Mouse (Mus musculus): ENCODE data around the gene Ms4a10. TPM values are rescaled to one million over a fixed set of nuclear protein-coding genes. Genes with fewer than 3 reads are reported as not detected.

The Ms4a10 gene
- total RNA-seq (2022), result 10 to 100 TPM in 2 of 4 experiments, 1 to 10 TPM in 1, not detected in 1; 1.1 to 60.0 (median 24.4) TPM

DNA sequence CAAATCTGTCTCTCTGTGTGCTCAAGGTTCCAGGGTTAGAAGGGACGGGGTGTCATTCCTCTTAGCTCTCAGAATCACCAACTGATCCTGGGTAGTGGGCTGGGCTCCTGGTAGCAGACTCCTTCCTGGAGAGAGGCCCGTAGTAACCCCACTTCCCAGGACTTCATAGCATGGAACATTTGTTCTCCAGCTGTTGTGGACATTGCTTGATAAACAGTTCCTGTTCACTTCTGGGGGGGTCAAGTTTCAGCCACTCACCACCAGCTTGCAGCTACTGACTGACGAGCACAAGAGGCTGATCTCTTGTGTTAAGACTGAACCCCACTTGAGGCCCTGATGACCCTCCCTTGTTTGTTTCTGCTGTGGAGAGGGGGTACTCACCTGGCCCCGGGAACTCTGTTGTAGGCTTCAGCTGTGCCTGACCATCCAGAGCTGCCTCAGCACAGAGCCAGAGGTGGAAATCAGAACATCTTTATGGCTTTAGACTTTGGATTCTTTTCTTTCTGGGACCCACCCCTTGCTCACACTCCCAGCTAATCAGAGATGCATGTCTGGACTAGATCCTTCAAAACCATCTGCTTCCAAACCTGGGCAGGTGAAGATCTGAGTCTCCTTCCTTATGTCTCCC lies at the start of gene Ms4a10:
TSS of gene Ms4a10 (minus strand) at position 433 of the 628 bp plus-strand sequence.
- no peak for DNase-seq

DNA sequence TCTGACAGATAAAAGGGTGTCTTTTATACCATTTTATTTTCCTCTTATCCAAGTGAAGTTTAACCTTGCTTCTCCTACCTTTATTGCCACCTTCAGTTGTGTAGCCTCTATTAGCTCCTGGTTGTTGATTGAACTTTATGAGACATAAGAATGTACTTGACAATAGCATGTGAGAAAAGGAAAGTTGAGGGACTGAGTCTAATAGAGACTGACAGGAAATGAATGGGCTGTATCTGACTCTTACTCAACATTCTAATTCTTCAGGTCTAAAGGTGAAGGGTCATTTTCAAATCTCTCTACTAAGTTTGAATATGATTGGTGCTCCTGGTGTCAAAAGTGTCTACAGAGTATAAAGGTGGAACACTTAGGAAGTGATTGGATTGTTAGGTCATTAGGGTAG lies 47.9 kb upstream of the Ms4a10 start:
- no peak for DNase-seq

DNA sequence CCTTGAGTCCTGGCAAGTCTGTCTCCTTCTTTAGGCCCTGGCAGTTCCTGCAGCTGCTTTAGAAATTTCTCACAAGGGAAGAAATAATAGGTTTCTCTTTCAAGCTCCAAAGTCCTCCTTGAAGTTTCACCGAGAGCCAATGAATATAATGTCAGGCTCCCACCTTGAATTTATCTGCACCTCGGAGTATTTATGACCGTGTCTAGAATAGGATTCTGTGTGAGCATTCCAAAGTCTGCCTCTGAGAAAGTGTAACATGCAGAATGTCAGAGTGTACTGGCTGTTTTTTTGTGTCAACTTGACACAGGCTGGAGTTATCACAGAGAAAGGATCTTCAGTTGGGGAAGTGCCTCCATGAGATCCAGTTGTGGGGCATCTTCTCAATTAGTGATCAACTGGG lies 43.4 kb upstream of the Ms4a10 start, which contains the start of gene Ms4a18:
TSS of gene Ms4a18 (minus strand) at position 141 of the 400 bp plus-strand sequence.
- DNase-seq, result no peak

DNA sequence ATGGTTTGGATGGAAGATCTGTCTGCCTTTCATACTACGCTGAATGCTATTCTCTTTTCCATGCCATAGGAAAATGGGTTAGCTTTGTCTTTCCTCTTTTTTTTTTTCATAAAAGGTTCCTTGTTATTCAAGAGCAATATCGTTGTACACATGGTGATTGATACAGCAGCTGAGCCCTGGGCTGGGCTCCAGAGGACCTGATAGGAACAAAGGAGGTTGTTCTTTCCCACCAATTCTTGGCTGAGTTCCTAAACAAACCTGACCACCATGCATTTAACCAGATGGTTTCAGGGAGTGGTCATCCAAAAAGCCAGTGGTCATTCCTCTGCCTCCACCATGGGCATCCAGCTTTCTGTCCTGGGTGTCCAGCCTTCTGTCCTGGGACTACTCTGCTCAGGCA lies 42.8 kb upstream of the Ms4a10 start:
- no peak for DNase-seq

- no peak for DNase-seq
These were observed 41.5 kb upstream of the Ms4a10 start for GRCm38 (mm10) chr19:11015998-11016397.

DNA sequence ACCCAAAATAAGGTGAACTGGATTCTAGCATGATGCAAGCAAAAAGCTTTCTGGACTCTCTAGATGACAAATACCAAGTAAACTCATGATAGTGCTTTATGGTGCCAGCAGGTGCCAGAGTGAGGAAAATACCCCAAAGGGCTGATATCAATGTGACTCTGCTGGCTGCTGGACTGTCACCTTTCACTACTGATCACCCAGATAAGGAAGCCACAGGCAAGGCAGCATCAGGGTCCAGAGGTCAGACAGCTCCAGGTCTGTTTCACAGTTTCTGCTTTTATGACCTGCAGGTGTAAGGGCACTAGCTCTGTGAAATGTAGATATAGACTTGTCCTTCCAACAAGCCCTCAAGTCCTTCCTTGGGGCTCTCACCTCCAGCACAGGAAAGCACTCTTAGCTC lies 41.0 kb upstream of the Ms4a10 start:
- no peak for DNase-seq

- no peak for DNase-seq
These were observed 18.7 kb upstream of the Ms4a10 start, which contains the start of gene Ms4a15 for GRCm38 (mm10) chr19:10993150-10993549. Gene Ms4a15, minus strand, starts transcription at chr19:10993250.

- DNase-seq, result no peak
These were observed 17.4 kb upstream of the Ms4a10 start for GRCm38 (mm10) chr19:10991911-10992310.

DNA sequence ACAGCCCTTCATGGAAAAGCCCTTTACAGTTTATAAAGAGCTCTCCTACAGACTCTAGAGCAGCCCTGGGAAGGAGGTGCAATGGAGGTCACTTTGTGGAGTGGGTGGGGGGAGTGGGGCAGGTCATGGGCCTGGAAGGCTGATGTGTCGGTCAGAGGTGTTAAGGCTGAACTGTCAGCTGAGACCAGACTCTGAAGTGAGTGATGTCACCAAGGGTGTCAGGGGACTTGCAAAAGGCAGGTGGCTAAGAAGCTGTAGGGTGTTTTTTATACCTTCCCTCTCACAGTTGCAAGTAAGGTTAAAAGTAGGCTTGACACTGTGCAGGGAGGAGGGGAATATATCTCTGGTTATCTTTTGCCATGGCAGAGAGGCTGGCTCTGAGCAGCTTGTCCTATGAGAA lies 16.3 kb upstream of the Ms4a10 start:
- no peak for DNase-seq

DNA sequence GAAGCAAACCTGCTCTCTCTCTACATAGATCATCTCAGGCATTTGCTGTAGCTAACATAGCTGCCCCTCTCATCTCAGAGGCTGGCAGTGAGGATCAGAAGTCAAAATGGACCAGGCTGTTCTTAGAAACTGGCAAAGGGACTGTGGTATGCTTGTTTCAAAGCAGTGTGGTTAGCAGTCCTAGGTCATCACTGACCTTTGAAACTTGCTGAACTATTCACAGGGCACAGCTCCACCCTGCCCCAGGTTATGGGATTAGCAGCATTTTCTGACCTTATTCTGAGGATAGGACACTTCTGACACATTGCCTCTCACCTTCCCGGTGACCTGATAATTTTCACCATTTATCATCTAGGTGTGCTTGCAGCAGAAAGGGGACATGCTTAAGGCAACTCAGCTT lies 14.1 kb upstream of the Ms4a10 start:
- no peak for DNase-seq

DNA sequence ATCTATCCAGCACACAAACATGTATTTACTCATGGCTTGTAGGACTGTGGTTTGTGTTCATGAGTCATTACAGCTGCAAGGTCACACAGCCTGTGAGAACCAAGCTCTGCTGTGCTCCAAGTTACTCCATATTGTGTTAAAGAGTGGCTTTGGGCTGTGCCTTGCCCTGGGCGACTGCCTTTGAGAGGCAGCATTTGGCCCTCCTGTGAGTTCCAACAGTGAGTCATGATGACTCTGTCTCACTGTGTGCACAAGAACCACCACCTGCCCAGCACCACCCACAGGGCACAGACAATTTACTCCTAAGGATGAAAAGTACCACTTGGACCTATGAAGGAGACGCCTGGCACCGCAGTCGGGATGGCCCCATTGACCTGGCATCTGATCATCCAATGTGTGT lies 11.4 kb upstream of the Ms4a10 start:
- peak; percentile 37 for DNase-seq

DNA sequence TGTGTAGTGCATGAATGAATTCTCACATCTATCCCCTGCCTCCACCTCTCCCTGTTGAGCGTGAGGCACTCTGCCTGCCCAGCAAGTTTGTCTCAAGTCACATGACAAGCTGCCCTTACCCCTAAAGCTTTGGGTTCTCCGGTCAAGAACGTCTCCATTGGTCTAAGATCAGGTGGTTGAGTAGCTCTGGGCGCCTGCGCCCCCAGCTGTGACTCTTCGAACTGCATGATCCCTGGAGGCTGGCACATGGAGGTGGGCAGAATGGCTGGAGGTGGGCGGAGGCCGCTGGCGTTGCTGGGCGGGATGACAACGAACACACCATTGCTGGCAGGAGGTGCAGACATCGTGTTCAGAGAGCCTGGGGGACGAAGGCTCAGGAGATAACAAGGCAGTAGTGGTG lies 10.1 kb upstream of the Ms4a10 start:
- no peak for DNase-seq

GRCm38 (mm10) chr19:10983146-10983545 lies 8.7 kb upstream of the Ms4a10 start:
- no peak for DNase-seq

GRCm38 (mm10) chr19:10980210-10980609 lies 5.7 kb upstream of the Ms4a10 start:
- no peak for DNase-seq

DNA sequence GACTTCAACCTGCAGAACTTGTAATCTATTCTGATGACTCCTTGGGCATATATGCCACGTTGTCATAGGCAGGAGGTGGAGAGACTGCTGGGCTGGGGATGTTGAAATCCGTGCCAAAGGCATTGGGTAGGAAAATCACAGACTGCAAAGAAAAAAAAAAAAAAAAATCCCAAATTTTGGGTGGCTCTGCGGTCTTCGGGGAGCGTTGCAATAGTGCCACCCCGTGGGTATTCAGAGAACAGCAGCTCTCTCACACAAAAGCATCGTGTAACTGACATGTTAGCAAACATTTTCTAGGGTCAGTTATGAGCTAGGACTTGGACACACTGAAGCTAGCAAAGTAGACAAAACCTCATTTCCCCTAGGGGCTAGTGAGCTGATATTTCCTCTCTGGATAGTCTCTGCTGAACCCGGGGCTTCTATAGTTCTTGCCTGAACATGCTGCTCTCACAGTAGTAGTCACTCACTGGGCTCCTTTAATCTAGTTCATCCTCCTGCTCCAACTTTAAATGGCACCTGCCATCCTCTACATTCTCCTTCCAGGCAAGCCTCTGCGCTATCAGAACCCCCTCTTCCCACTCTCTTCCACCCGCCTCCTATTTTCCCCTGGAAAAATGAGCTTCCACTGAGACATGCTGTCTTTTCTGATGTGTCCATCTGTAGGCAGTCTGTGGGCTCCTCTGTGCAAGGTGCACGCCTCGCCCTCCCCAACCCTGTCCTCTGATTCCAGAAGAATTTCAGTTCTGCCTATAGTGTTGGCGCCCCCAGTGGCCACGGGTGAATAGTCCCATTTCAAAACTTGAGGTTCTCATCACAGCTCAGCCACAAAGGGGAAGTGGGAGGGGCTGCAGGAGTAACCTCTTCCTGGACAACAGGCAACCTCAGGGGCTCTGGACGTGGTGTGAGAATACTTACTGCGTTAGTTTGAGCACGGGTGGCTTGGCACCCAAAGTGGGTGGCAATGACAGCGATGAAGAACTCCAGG lies 5.0 kb upstream of the Ms4a10 start:
- DNase-seq, result peak; percentile 58

DNA sequence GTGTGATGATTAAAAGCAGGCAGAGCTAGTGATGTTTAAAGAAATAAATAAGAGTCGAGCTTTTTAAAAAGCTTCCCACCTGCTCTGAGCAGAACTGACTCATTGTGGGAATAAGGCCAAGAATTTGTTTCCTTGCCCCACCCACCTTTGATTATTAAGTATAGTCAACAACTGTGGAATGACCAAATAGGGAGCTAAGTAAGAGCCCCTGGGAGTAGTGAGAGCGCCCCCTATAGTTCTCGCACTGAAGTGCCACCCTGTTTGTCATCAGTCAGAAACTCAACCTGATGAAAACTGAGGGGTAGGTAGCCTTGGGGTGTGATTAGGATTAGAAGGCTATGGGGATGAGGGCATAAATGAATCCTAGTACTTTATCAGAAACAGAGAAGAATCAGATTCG lies 1.8 kb upstream of the Ms4a10 start:
- DNase-seq, result no peak

DNA sequence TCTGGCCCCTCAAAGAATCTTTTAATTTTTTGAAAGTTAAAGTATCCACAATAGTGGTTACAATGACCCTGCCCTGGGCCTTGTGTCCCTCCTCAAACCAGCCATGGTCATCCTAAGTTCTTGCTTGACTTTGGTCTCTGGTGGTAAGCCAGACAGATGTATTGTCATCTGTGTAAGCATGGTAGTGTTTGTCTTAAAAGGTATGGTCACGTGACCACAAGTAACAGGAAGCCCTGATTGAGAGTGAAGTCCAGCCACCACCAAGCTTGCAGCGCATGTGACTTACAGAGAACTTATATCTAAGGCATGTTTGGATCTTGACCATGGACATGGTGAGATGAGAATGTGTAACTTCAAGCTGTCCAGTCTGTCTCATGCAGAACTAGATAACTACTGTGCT lies 717 bp upstream of the Ms4a10 start:
- no peak for DNase-seq

DNA sequence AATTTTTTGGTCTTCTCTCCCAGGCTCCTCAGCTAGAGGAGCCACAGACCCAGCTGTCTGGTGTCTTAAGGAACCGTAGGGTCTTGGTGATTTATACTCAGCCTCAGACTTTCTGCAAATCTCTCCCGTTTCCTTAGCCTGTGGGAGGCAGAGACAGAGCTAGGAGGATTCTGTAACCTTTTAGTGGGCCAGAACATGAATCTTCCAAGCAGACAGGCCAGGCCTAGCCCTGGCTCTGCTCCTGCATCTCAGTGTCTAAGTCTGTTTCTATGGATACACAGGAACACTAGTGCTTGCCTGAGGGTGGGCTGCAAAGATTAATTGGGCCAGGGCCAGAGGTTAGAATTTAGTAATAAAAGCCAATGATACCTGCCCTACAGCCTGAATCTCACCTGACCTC lies 1.3 kb downstream of the Ms4a10 start:
- DNase-seq, result no peak

DNA sequence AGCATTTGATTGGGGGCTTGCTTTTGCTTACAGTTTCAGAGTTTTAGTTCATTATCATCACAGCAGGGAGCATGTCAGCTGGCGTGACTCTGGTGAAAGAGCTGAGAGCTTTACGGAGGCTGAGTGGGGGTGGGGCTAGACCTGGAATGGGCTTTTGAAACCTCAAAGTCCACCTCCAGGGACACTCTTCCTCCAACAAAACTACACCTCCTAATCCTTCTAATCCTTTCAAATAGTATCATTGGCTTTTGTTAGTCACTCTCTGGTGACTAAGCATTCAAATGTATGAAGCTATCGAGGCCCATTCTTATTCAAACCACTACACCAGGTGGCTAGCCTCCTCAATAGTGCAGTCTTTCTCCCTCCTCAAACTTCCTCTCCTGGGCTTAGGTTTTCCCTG lies 1.8 kb downstream of the Ms4a10 start:
- DNase-seq, result no peak

- DNase-seq, result no peak
These were observed 4.0 kb downstream of the Ms4a10 start for GRCm38 (mm10) chr19:10970457-10970856.

GRCm38 (mm10) chr19:10968578-10968977 lies 5.9 kb downstream of the Ms4a10 start:
- peak; percentile 90 for DNase-seq

DNA sequence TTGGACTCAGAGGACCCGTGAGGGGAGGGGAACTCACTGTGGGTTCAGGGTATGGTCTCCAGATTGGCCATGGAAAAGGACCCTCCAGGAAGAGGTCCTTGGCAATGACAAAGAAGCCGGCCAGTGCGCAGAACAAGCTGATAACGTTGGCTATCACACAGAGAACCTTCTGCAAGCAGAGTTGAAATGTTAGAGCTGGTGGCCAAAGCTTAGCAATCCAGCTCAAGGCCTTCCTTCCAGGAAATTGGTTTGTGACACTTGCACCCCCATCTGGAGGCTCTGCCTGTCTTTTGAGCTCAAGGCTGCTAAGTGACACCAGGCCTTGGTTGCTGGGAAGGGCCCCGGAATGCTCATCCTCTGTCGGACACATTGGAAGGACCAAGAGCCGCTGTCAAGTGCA lies 8.7 kb downstream of the Ms4a10 start:
- DNase-seq, result peak; percentile 82

DNA sequence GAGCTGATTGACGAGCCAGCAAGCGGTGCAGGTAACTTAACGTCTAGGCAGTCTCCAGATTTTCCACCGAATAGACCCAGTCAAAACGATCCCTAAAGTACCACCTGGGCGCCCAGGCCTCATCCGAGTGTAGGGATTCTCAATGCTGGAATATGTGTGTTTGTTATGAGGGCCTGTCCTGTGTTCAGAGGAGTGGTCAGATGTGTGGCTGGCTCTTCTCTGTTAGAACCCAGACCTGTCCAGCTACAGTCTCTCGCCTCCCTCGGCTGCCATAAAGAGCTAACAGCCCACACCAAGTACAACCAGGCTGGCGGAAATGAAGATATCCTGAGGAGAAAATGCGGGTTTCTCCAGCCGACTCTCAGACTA lies 14.5 kb downstream of the Ms4a10 start:
- DNase-seq, result no peak

All from adrenal gland, adult 8-10 months (tissue).